Mouse (Mus musculus) lung, adult 2 months (tissue): ENCODE measurements around the gene Atp5h.

Experiments
- CTCF ChIP-seq: fragments of 200-500 bp; IDR thresholded peaks from 2 replicates; pipeline ENCODE4 v1.5.1; 2011; ENCODE audit warnings: mild to moderate bottlenecking, low read length, control low read depth; ENCODE audit not compliant: insufficient read depth
- POLR2A ChIP-seq: fragments of 200-500 bp; IDR thresholded peaks from 2 replicates; pipeline ENCODE4 v1.6.1; 2011; ENCODE audit warnings: low read depth, mild to moderate bottlenecking, control low read depth, low read length, borderline replicate concordance; ENCODE audit errors: extremely low read depth

- TF ChIP-seq POLR2A = no peak
- no peak for TF ChIP-seq CTCF
Observed at GRCm38 (mm10) chr11:115462243-115462891, 42.6 kb upstream of the Atp5h start, which contains the start of gene Slc16a5.
